Mouse (Mus musculus): ENCODE results near the gene Tbc1d10c. TPM values are rescaled to one million over a fixed set of nuclear protein-coding genes. Genes with fewer than 3 reads are reported as not detected.

The Tbc1d10c gene
- polyA plus RNA-seq, 1 experiment from 2014 or later: 2.3 TPM

- WGBS: 2% methylated on average over 7 of the region's 8 CpGs
- DNase-seq (ENCODE audit: low spot score) (no peak), ATAC-seq (ENCODE audit: low FRiP score, low TSS enrichment) (peak; percentile 15; the same call in 1 of the 2 replicates)
- no peak for TF ChIP-seq CTCF (IDR thresholded peaks at IDR 0.05; ENCODE audit: low read depth)
- TF ChIP-seq EP300 (optimal IDR thresholded peaks at IDR 0.05): no peak
- Histone ChIP-seq H3K27ac (replicated peaks) (peak overlapping the region; percentile 89), H3K9me3 (ENCODE audit: control insufficient read depth, low read length) (no peaks in the 10 kb centered on the region), H3K9ac (ENCODE audit: low read length) (peak overlapping the region; percentile 95), H3K36me3 (ENCODE audit: control insufficient read depth, insufficient read depth, low read length) (peaks cover 11% of the 10 kb centered on the region; the same call in 1 of the 2 replicates), H3K4me1 (replicated peaks; ENCODE audit: control insufficient read depth, insufficient read depth) (no peaks in the 10 kb centered on the region), H3K27me3 (ENCODE audit: control insufficient read depth, insufficient read depth, low read length) (no peaks in the 10 kb centered on the region), H3K4me3 (ENCODE audit: low read depth, low read length) (peak overlapping the region; percentile 91), H3K4me2 (replicated peaks; ENCODE audit: low read depth) (peak overlapping the region; percentile 69)
Observed at GRCm38 (mm10) chr19:4148819-4149218, 42.3 kb downstream of the Tbc1d10c start.

DNA sequence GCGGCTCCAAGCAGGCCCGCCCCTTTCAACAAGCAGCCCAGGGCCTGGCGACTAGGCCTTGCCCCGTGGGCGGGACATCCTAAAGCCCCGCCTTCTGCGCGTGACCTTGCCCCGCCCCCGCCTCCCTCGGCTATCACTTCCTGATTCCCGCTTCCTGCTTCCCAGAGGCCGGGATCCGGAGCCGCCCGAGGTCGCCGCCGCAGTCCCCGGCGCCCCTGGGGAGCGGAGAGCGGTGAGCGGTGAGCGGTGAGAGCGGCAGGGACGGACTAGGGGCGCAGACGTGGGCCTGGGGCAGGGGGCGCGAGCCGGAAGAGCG, 42.6 kb downstream of the Tbc1d10c start, which contains the start of gene Coro1b:
Gene Coro1b (plus strand): TSS at position 129 of the 316 bp plus-strand sequence.
- H3K4me1 ChIP-seq (replicated peaks; ENCODE audit: control insufficient read depth, insufficient read depth): no peaks in the 10 kb centered on the region
- TF ChIP-seq CTCF (IDR thresholded peaks at IDR 0.05; ENCODE audit: low read depth): no peak
- TF ChIP-seq EP300 (optimal IDR thresholded peaks at IDR 0.05): peak; percentile 72
- H3K9ac ChIP-seq (ENCODE audit: low read length): peak within 1 kb of the TSS; percentile 95
- peak within 1 kb of the TSS; percentile 91 for H3K4me3 ChIP-seq (ENCODE audit: low read depth, low read length)
- H3K27me3 ChIP-seq (ENCODE audit: control insufficient read depth, insufficient read depth, low read length): no peaks in the 10 kb centered on the region
- peak within 1 kb of the TSS; percentile 89 for H3K27ac ChIP-seq (replicated peaks)
- no peaks in the 10 kb centered on the region for H3K9me3 ChIP-seq (ENCODE audit: control insufficient read depth, low read length)
- peak; percentile 93 for ATAC-seq (ENCODE audit: low FRiP score, low TSS enrichment)
- peak within 1 kb of the TSS; percentile 69 for H3K4me2 ChIP-seq (replicated peaks; ENCODE audit: low read depth)
- peak; percentile 99 for DNase-seq (ENCODE audit: low spot score)
- H3K36me3 ChIP-seq (ENCODE audit: control insufficient read depth, insufficient read depth, low read length): peaks cover 9% of the 10 kb centered on the region; the same call in 1 of the 2 replicates
- under 1% methylated on average over 24 of the region's 33 CpGs for whole genome bisulfite sequencing

DNA sequence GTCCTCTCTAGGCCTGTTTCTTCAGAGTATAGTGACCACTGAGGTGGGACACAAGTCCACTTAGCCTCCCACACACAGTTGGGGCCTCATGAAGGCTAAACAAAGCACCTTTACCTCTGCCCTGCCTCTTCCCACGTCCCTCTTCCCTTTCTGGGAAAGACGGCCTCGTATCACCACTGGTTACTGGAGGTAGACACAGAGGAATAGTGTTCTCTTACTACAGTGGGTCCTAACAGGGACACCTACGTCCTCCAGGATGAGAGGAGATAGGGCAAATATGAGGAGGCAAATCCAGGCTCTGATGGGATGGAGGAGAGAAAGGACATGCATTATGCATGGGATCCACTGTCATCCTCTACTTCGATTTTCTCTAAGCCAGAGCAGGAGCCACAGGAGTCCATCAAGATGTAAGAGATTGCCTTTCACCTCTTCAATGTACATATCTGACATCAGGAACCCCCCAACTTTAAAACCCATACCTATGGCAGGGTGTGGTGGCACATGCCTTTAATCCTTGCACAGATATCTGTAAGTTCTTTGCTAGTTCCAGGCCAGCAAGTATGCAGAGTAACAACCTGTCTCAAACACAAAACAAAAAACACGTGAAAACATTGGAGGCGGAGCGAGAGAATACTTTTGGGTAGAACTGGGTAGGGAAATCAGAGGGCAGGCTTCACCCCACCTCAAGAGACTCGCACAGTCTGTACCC, 43.1 kb downstream of the Tbc1d10c start:
- Histone ChIP-seq H3K4me3 (ENCODE audit: low read depth, low read length) (peak overlapping the region; percentile 91), H3K27ac (replicated peaks) (peak overlapping the region; percentile 58; the same call in 1 of the 2 replicates), H3K9ac (ENCODE audit: low read length) (peak overlapping the region; percentile 56), H3K36me3 (ENCODE audit: control insufficient read depth, insufficient read depth, low read length) (peaks cover 5% of the 10 kb centered on the region; the same call in 1 of the 2 replicates), H3K9me3 (ENCODE audit: control insufficient read depth, low read length) (no peaks in the 10 kb centered on the region), H3K4me2 (replicated peaks; ENCODE audit: low read depth) (peak overlapping the region; percentile 69), H3K4me1 (replicated peaks; ENCODE audit: control insufficient read depth, insufficient read depth) (no peaks in the 10 kb centered on the region), H3K27me3 (ENCODE audit: control insufficient read depth, insufficient read depth, low read length) (no peaks in the 10 kb centered on the region)
- no peak for TF ChIP-seq EP300 (optimal IDR thresholded peaks at IDR 0.05)
- TF ChIP-seq CTCF (IDR thresholded peaks at IDR 0.05; ENCODE audit: low read depth): no peak
- no peak; the same call in 1 of the 2 replicates for ATAC-seq (ENCODE audit: low FRiP score, low TSS enrichment)
- no peak for DNase-seq (ENCODE audit: low spot score)
- 39% methylated on average over 9 of the region's 9 CpGs for WGBS

GRCm38 (mm10) chr19:4147022-4147405, 44.1 kb downstream of the Tbc1d10c start:
- Histone ChIP-seq H3K36me3 (ENCODE audit: control insufficient read depth, insufficient read depth, low read length) (peaks cover 5% of the 10 kb centered on the region; the same call in 1 of the 2 replicates), H3K4me2 (replicated peaks; ENCODE audit: low read depth) (no peak overlapping the region), H3K4me3 (ENCODE audit: low read depth, low read length) (no peak overlapping the region), H3K27ac (replicated peaks) (no peak overlapping the region), H3K9me3 (ENCODE audit: control insufficient read depth, low read length) (no peaks in the 10 kb centered on the region), H3K27me3 (ENCODE audit: control insufficient read depth, insufficient read depth, low read length) (no peaks in the 10 kb centered on the region), H3K9ac (ENCODE audit: low read length) (no peak overlapping the region), H3K4me1 (replicated peaks; ENCODE audit: control insufficient read depth, insufficient read depth) (no peaks in the 10 kb centered on the region)
- TF ChIP-seq EP300 (optimal IDR thresholded peaks at IDR 0.05) (no peak), CTCF (IDR thresholded peaks at IDR 0.05; ENCODE audit: low read depth) (no peak)
- WGBS: 67% methylated on average over 3 of the region's 3 CpGs
- ATAC-seq (ENCODE audit: low FRiP score, low TSS enrichment) (no peak), DNase-seq (ENCODE audit: low spot score) (no peak)

DNA sequence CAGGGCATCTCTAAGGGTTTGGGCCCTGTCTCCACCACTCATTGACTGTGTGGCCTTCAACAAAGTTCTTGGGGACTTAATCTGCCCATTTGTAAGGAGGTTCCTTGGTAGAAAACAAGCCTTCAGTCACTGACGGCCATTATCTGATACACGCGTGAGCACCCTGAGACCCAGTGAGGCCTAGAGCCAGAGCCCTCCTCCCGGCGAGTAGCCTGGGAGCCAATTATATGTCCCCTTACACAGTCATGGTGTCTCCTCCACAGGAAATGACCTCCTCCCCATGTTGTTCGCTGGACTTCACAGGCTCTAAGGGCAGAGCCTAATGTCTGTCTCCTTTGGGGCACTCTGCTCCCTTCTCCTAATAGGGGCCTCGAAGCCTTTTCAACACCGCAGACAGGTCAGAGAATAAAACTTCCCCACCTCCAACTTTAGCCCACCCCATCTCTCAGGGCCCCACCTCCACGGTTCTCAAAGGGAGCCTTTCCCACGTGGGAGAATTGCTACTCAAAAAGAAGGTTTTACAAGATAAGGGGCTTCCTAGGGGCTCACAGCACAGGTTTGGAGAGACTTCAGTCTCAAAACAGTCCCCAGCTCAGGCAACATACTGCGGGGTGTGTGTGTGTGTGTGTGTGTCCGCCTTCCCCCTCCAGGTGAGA, 44.6 kb downstream of the Tbc1d10c start:
- no peak for TF ChIP-seq EP300 (optimal IDR thresholded peaks at IDR 0.05)
- Histone ChIP-seq H3K4me2 (replicated peaks; ENCODE audit: low read depth) (no peak overlapping the region), H3K27me3 (ENCODE audit: control insufficient read depth, insufficient read depth, low read length) (no peaks in the 10 kb centered on the region), H3K9me3 (ENCODE audit: control insufficient read depth, low read length) (no peaks in the 10 kb centered on the region), H3K4me1 (replicated peaks; ENCODE audit: control insufficient read depth, insufficient read depth) (no peaks in the 10 kb centered on the region), H3K36me3 (ENCODE audit: control insufficient read depth, insufficient read depth, low read length) (peaks cover 5% of the 10 kb centered on the region; the same call in 1 of the 2 replicates), H3K4me3 (ENCODE audit: low read depth, low read length) (no peak overlapping the region), H3K27ac (replicated peaks) (no peak overlapping the region), H3K9ac (ENCODE audit: low read length) (no peak overlapping the region)
- ATAC-seq (ENCODE audit: low FRiP score, low TSS enrichment) (no peak), DNase-seq (ENCODE audit: low spot score) (no peak)
- WGBS: 72% methylated on average over 12 of the region's 12 CpGs

- H3K9me3 ChIP-seq (ENCODE audit: control insufficient read depth, low read length): no peaks in the 10 kb centered on the region
- DNase-seq (ENCODE audit: low spot score): no peak
- 88% methylated on average over 5 of the region's 5 CpGs for WGBS
- H3K27ac ChIP-seq (replicated peaks): no peak overlapping the region
- TF ChIP-seq CTCF (IDR thresholded peaks at IDR 0.05; ENCODE audit: low read depth): no peak
- TF ChIP-seq EP300 (optimal IDR thresholded peaks at IDR 0.05): no peak
- H3K4me3 ChIP-seq (ENCODE audit: low read depth, low read length): no peak overlapping the region
- no peak for ATAC-seq (ENCODE audit: low FRiP score, low TSS enrichment)
- H3K4me1 ChIP-seq (replicated peaks; ENCODE audit: control insufficient read depth, insufficient read depth): no peaks in the 10 kb centered on the region
- H3K36me3 ChIP-seq (ENCODE audit: control insufficient read depth, insufficient read depth, low read length): peaks cover 5% of the 10 kb centered on the region; the same call in 1 of the 2 replicates
- no peak overlapping the region for H3K4me2 ChIP-seq (replicated peaks; ENCODE audit: low read depth)
- H3K27me3 ChIP-seq (ENCODE audit: control insufficient read depth, insufficient read depth, low read length): no peaks in the 10 kb centered on the region
- H3K9ac ChIP-seq (ENCODE audit: low read length): no peak overlapping the region
Observed at GRCm38 (mm10) chr19:4145936-4146335, 45.1 kb downstream of the Tbc1d10c start.
